Mouse (Mus musculus) retina, postnatal 1 day (tissue): ENCODE measurements around the gene Ccer2.

Source experiments
- DNase-seq: peaks from one replicate; pipeline ENCODE4 v3.0.0-alpha.2; 2012

Gene Ccer2

DNA sequence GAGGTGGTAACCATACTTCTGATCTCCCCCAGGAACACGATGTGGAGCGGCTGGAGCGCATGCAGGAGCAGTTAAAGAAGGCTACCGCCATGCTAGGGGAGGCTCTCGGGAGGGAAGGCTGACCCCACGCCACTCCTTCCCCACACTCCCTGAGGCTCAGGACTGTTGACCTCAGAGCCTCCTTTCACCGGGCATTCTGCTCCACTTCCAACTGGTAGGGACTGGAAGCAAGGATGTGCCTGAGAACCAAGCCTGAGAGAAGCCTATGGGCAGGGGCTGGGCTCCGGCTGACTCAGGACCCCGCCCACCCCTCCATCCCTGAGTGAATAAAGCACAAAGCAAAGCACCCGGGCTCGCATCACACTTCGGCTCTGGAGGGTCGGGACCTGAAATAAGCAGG is 2.6 kb downstream of the Ccer2 start:
- DNase-seq = no peak

- DNase-seq = no peak
Measured at GRCm38 (mm10) chr7:28761907-28762306, 5.9 kb downstream of the Ccer2 start.

- no peak for DNase-seq
Measured at GRCm38 (mm10) chr7:28765211-28765610, 9.2 kb downstream of the Ccer2 start.

GRCm38 (mm10) chr7:28766173-28766879 is 10.4 kb downstream of the Ccer2 start, which contains the start of gene Sirt2:
Gene Sirt2 (plus strand): TSS chr7:28766735.
- peak; percentile 100 for DNase-seq

- no peak for DNase-seq
Measured at GRCm38 (mm10) chr7:28766910-28767309, 10.9 kb downstream of the Ccer2 start.

DNA sequence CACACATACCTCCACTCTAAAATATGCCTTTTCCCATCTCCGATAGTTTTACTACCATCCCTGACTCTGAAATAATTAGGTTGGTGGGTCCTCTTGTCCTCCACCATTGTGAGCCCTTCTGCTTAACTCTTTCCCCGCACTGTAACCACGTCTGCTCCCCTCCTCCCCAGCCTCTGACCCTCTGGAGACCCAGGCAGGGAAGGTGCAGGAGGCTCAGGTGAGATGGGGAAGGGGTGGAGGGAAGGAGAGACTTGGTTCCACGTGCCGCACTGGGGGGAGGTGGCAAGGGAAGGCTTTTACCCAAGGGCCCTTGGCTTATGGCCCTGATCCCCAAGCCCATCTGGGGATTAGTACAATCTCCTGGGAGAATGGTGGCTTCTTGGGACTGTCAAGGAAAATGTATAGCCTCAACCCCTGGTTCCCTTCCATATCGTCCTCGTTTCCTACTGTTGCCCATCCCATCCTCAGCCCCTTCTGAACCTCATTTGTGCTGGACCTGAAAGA is 11.5 kb downstream of the Ccer2 start, which contains the start of gene Nfkbib:
TSS of gene Nfkbib (minus strand) at position 51 of the 504 bp plus-strand sequence.
- peak; percentile 38 for DNase-seq

GRCm38 (mm10) chr7:28769414-28769958 is 13.5 kb downstream of the Ccer2 start:
- DNase-seq = no peak

DNA sequence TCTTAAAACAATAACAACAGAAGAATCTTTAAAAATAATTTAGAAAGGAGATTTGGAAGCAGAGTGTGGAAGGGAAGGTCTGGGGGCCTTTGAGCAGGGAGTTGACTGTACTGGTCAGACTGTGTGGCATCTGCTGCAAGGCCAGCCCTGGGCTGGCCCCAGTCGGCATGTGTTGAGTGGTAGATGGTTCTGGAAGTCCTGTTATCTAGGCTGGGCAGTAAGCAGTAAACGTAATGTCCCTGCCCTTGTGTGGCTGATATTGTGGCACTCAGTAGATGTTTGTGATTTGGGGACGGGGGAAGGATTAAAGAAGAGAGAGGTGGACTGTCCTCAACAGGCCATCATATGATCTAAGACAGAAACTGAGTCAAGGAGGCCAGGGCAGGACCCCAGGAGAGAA is 14.3 kb downstream of the Ccer2 start:
- DNase-seq = no peak

DNA sequence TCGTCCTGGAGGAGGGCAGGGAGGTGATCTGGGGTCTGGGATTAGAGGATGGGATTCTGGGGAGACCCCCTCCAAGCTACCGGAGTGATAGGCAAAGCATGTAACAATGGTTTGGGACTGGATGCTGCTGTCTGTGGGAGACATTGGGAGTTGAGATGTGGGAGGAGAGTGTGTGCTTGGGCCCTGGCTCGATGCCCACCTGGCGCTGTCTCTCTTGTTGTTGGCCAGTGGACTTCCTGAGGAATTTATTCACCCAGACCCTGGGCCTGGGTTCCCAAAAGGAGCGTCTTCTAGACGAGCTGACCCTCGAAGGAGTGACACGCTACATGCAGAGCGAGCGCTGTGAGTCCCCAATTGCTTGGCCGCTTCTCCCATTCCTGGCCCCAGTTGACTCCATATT is 15.9 kb downstream of the Ccer2 start:
- no peak for DNase-seq

GRCm38 (mm10) chr7:28773163-28773562 is 17.2 kb downstream of the Ccer2 start:
- no peak for DNase-seq

DNA sequence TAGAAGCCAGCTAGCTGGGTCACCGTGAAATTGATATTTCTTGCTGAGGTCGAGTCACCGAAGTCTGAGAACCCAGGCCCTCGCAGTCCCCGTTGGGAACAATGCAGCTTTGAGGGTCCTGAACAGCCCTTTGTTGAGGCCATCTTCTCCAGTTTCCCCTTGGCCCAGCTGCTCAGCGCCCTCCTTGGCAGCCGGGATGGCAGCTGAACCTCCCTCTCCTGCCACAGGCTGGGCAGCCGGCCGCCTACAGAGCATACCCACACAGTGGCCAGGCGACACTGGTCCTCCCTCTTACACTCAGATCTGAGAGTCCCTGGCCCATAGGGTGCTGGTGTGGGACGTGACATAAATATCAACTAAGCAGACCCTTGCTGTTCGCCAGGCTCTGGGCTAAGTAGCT is 18.2 kb downstream of the Ccer2 start:
- DNase-seq = no peak

GRCm38 (mm10) chr7:28775129-28775528 is 19.2 kb downstream of the Ccer2 start:
- DNase-seq = no peak

DNA sequence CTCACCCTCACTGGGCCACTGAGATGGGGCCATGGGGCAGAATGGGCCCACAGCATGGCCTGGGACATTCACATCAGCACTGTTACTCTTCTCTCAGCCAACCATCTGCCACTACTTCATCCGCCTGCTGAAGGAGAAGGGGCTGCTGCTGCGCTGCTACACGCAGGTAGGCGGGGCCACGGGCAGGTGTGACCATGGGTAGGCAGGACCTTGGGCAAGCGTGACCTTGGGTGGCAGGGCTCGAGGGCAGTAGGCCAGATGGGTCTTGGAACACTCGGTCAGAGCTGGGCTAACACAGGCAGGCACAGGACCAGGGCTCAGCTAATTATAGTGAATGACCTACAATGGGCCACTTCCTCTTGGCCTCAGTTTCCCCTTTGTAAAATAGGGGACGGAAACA is 22.9 kb downstream of the Ccer2 start:
- no peak for DNase-seq

DNA sequence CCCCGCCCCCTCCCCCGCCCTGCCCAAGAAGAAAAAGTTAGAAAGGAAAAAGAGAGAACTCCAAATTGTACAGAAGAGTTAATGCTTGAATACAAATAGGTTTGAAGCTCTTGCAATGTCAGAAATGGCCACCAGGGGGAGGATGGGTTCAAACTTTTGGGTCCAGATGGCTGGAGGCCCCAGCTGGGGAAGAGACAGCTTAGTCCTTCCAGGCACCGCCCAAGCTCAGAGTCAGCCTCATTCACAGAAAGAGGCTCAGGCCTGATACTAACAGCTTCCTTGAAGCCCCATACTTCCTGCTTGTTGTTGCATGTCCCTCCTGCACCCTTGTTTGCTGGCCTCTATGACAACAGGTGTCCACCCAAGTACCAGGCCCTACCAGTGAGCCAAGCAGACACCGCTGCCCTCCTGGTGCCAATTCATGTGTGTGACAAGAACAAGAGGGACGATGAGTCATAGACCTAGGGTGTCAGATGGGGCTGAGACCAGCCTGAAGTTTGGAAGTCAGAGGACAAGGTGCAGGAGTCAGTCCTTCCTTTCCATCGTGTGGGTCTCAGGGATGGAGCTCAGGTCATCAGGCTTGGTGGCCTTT is 24.2 kb downstream of the Ccer2 start:
- DNase-seq = peak; percentile 93

GRCm38 (mm10) chr7:28780857-28781256 is 24.9 kb downstream of the Ccer2 start:
- peak; percentile 55 for DNase-seq

GRCm38 (mm10) chr7:28781261-28781663 is 25.3 kb downstream of the Ccer2 start:
- DNase-seq = no peak

DNA sequence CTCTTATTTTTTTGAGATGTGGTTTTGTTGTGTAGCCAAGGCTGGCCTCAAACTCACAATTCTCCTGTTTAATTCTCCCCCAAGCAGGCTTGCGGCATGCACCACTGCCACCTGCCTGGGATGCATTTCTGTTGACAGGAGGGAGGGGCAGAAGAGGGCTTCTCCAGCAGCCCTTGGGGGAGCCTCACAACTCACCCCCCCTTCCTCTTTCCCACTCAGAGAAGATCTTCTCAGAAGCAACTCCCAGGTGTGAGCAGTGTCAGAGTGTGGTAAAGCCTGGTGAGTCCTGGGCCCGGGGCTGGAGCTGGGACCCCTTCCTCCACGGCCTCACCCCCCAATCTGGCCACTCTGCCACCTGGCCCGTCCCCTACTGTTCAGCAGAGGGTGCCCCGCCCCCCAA is 29.2 kb downstream of the Ccer2 start:
- DNase-seq = no peak

DNA sequence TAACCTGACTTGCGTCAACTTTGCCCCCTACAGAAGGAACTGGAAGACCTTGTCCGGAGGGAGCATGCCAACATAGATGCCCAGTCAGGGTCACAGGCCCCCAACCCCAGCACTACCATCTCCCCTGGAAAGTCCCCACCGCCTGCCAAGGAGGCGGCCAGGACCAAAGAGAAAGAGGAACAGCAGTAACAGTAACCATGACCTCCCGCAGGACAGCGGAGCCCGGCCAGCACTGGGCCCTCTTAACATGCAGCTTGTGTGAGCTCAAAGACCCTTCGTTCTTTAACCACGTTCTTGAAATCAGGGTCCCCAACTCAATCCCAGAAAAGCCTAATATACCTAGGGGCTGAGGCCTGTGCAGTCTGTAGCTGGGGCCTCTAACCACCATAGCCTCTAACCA is 31.9 kb downstream of the Ccer2 start:
- no peak for DNase-seq

DNA sequence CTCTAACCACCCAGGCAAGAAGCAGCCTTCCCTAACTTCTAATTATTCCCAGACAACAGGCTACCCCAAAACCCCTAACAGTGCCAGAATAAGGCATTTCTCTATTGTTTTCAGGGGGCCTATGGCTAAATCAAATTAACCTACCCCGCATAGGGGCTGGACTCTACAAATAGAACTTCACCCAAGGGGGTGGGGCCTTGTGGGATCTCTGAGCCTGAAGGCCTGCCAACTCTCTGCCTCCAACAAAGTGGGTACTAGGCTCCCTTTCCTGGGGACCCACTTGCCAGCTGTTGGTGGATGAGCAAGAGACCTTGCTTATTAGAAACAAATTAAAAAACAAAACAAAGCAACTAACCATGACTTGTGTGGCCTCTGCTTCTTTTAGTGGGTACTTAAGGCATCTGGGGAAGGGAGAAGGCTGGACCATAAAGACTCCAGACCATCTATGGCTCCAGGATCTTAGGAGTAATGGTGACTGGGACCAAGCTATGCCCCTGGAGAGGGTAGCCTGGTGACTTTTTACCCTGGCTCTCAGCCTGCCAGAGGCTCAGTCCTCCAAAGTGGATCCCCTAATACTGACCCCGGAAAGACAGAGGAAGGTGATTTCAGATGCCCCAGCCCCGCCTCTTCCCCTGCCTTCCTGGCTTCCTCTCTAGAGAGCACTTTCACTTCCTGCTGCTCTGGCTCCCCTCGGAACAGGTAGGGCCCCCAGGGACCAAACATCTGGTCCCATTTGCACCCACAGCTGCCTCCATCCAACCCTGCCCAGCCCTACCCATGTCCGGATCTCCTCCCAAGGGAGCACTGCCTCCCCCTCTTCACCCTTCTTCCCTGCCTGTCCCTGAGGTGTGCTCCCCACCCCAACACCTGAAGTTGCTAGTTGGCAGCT is 32.6 kb downstream of the Ccer2 start, which contains the start of gene Rinl:
TSS of gene Rinl (plus strand) at position 663 of the 889 bp plus-strand sequence.
- DNase-seq = no peak

DNA sequence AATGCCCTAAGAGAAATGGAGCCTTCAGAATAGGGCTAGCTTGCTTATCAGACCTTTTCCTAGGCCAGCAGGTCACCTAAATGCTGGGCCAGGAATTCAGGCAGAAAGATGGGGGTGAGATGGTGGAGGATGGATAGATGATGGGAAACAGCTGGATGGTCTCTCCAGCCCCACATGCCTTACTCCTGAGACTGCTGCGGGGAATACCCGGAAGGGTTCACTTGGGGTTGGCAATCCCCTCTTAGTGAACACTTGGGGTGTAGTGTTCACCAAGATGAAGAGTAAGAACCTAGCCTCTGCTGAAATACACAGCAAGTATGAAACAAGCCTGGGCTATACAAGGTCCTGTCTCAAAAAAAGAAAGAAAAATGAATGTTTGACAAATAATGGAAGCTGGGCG is 33.3 kb downstream of the Ccer2 start:
- DNase-seq = no peak

GRCm38 (mm10) chr7:28790066-28790806 is 34.3 kb downstream of the Ccer2 start:
- DNase-seq = peak; percentile 65

- DNase-seq = no peak
Measured at GRCm38 (mm10) chr7:28791706-28792105, 35.7 kb downstream of the Ccer2 start.
